Mouse (Mus musculus): ENCODE results near the gene Gm21188. TPM values are rescaled to one million over a fixed set of nuclear protein-coding genes. Genes with fewer than 3 reads are reported as not detected.
A peak's percentile ranks its signal among the peaks of the same experiment; 100 is the strongest.
"Not testable (repeated sequence)": the region's sequence is repeated elsewhere in the genome, so short reads cannot be mapped to it uniquely, and the experiment has no call there.

The Gm21188 gene
- total RNA-seq (2015) (248 and 273 TPM in 2 replicates), total RNA-seq (2017) (152 and 161 TPM in 2 replicates)

GRCm38 (mm10) chr13:120052085-120052484 lies at the start of gene Gm21188:
Gene Gm21188 (minus strand): TSS chr13:120052194.
- ATAC-seq (ENCODE audit: poor library complexity, severe bottlenecking) = peak; percentile 39

- peak; percentile 51; the same call in 1 of the 2 replicates for ATAC-seq (ENCODE audit: poor library complexity, severe bottlenecking)
Measured at GRCm38 (mm10) chr13:120099327-120099726, 47.3 kb upstream of the Gm21188 start.

- ATAC-seq (ENCODE audit: poor library complexity, severe bottlenecking) = peak; percentile 13
Measured at GRCm38 (mm10) chr13:120096938-120097256, 44.9 kb upstream of the Gm21188 start.

- ATAC-seq (ENCODE audit: poor library complexity, severe bottlenecking) = peak; percentile 54
Measured at GRCm38 (mm10) chr13:120096241-120096937, 44.4 kb upstream of the Gm21188 start.

DNA sequence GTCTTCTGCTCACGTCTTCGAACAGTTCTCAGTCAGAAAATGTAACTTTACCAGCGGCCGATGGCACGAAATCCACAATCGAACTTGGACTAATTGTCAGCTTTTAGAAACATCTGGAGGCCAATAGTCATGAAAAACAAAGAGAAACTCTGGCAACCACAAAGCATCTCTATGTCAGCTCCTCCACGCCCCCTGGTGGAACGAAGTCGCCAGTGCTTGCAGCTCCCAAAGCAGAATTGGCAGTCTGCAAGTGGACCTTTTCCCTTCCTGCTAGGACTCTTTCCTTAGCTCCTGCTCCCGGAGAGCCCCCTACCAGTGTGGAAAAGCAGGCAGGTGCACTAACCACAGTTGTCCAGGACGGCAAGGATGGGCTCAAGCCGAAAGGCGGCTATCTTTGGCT lies 41.0 kb upstream of the Gm21188 start:
- ATAC-seq (ENCODE audit: poor library complexity, severe bottlenecking) = peak; percentile 62

DNA sequence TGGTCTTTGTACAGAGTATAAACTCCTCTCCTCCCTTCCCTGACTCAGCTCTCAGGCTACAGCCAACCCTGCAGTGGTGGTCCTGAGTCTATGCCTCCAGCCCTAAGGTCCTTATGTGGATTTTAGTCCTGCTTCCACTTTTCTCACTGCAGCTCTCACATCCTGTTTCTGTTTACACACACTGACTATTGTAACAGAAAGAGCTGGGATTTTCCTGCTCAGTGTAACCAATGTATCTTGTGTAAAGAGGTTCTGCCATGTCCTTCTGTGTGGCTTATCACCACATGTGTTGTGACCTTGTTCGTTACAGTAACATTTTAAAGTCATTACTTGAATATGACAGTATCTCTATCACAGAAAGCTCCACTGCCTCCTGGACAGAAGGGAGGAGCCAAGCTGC lies 27.6 kb upstream of the Gm21188 start:
- peak; percentile 52; the same call in 1 of the 2 replicates for ATAC-seq (ENCODE audit: poor library complexity, severe bottlenecking)

- peak; percentile 82 for ATAC-seq (ENCODE audit: poor library complexity, severe bottlenecking)
Measured at GRCm38 (mm10) chr13:120070878-120071277, 18.9 kb upstream of the Gm21188 start.

DNA sequence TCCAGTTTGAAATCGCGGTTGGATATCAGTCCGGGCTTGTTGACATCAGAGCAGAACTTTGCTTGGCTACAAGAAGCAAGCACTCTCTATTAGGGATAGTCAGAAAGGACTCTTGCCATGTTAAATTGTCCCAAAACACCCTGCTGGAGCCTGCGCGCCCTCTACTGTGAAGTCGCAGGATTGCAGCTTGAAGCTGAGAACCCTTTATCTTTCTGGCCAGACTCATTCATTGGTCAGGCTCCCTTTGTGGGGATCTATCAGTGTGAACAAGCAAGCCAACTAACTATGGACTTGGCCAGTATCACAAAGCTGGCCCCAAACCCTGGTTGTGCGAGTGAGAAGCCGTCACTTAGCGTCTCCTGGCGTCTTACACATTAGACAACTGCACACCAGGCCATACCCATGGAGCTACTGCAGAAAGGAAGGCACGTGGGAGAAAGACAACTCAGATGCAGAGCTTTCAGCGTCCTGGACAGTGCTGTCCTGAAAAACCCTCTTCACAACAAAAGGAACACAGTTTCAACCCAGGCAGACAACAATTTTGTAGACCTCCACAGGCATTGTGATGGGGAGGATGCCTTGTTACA lies 18.1 kb upstream of the Gm21188 start:
- ATAC-seq (ENCODE audit: poor library complexity, severe bottlenecking) = peak; percentile 93

DNA sequence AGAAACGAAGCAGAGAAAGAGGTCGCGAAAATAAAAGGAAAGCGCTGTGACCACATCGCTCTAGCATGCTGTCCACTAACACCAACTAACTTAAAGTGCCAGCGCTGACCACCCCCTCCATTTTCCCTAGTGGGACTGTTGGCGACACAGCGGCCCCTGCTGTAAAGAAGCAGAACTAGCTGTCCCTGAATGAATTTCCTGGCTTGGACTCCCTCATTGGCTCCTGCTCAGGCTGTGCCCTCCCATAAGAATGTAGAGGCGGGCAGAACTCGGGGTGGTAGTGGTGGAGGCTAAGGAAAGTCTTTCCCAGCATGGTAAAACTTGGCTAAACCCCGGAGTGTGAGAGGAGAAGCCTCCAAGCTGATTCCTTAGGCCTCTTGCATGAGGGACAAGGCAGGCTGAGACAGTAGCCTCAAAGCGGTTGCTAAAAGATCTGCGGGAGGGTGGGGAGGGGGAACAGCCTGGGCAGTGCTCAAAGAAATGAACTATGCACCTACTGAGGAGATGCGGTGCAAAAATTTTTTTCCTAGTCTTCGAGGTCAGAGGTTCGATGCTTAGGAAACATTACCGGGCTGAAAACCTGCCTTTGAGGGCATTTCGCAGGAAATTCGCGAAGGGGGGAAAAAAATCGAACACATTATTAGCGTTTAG lies 11.6 kb upstream of the Gm21188 start:
- ATAC-seq (ENCODE audit: poor library complexity, severe bottlenecking) = peak; percentile 98

- ATAC-seq (ENCODE audit: poor library complexity, severe bottlenecking) = peak; percentile 65
Measured at GRCm38 (mm10) chr13:120062903-120063302, 10.9 kb upstream of the Gm21188 start.

DNA sequence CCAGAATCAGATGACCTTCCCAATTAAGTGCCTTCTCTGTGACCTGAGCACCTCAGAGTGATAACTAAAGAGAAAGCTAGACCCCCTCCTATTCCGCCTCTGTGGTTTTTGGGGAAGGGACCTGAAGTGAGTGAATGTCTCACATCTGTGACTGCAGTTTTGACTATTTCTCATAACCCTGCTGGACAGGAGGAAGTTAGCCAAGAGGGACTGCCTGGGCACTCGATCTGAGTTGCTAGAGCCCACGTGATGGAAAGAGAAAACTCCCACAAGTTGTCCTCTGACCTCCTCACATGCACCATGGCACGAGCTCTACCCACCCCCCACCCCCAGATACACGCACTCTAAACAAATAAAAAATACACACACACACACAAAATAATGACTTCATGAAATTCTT lies 3.4 kb downstream of the Gm21188 start:
- ATAC-seq (ENCODE audit: poor library complexity, severe bottlenecking) = peak; percentile 66

DNA sequence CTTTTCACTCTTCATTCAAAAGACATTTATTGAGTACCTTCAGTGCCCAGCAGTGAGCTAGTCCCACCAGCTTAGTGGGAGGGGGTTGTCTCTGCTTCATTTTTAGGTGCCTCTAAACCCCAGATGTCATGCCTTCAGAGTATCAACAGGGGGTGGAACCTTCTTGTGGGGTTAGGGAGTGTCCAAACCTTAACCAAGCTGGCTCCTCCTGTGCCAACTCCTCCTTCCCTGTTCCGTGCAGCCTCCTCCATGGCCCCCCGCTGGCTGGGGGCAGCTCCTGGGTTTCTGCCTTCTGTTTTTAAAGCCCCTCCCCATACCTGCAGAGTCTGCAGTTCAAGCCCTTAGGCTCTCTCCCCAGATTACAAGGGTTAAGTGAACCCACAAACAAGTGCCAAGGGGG lies 3.8 kb downstream of the Gm21188 start:
- peak; percentile 50 for ATAC-seq (ENCODE audit: poor library complexity, severe bottlenecking)

GRCm38 (mm10) chr13:120046422-120047209 lies 5.4 kb downstream of the Gm21188 start:
- ATAC-seq (ENCODE audit: poor library complexity, severe bottlenecking) = peak; percentile 62

- peak; percentile 95 for ATAC-seq (ENCODE audit: poor library complexity, severe bottlenecking)
Measured at GRCm38 (mm10) chr13:120041145-120041544, 10.8 kb downstream of the Gm21188 start.

DNA sequence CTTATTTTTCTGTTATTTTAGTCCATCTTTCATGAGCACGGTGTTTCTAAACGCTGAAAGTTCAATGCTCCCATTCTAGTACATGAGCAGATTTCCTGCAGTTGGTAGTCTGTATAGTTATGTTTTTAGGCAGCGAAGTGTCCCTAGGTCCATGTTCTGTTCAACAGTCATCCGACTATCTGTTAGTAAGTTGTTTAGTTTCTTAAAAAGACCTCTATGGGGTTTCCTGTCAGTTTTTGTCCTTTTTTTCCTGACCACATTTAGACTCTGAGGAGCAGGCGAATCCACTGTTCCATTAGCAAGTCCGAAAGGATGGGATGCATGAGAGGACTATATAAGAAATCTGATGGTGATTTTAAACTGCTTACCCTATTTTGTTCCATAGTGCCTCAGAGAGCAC lies 14.1 kb downstream of the Gm21188 start:
- ATAC-seq (ENCODE audit: poor library complexity, severe bottlenecking) = not testable (repeated sequence)

DNA sequence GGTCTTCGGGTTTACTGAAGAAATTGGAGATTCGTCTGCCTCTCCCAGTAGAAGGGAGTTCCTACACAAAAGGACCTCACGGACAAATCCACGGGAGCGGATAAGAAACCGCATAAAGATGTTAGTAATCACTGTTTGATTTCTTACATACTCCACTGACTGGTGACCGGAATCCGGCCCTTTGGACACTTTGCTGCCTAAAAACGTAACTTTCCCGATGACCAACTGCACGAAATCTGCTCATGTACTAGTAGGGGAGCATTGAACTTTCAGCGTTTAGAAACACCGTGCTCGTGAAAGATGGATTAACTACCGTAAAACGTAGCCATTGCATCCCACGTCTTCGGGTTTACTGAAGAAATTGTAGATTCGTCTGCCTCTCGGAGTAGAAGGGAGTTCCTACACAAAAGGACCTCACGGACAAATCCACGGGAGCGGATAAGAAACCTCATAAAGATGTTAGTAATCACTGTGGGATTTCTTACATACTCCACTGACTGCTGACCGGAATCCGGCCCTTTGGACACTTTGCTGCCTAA lies 15.3 kb downstream of the Gm21188 start:
- ATAC-seq (ENCODE audit: poor library complexity, severe bottlenecking) = not testable (repeated sequence)

- peak; percentile 21 for ATAC-seq (ENCODE audit: poor library complexity, severe bottlenecking)
Measured at GRCm38 (mm10) chr13:120035151-120035550, 16.8 kb downstream of the Gm21188 start.

DNA sequence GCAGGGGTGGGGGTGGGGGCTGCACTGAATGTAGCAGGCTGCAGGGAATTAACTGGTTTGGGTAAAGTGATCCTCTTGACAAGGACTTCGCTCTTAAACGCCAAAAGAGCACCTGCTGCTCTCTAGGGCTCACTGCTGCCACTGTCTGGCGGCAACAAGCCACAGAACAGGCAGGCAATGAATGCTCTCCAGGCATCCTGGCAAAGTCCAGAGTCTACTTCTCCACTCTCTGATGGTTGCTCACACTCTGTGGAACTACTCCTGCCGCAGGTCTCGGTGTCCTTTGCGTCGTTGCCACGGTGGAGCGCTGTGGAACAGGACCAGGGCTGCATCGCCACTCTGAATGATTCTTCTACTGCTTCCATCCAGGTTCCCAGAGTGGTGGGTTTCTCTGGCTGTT lies 17.4 kb downstream of the Gm21188 start:
- ATAC-seq (ENCODE audit: poor library complexity, severe bottlenecking) = 0 out of 2 replicates have a peak, but pooled peaks have one; percentile 10

GRCm38 (mm10) chr13:120033516-120034190 lies 18.3 kb downstream of the Gm21188 start:
- ATAC-seq (ENCODE audit: poor library complexity, severe bottlenecking) = not testable (repeated sequence)

DNA sequence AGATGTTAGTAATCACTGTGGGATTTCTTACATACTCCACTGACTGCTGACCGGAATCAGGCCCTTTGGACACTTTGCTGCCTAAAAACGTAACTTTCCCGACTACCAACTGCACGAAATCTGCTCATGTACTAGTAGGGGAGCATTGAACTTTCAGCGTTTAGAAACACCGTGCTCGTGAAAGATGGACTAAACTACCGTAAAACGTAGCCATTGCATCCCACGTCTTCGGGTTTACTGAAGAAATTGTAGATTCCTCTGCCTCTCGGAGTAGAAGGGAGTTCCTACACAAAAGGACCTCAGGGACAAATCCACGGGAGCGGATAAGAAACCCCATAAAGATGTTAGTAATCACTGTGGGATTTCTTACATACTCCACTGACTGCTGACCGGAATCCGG lies 20.3 kb downstream of the Gm21188 start:
- not testable (repeated sequence) for ATAC-seq (ENCODE audit: poor library complexity, severe bottlenecking)

All from megakaryocyte, adult 5-6 weeks (primary cell).